Mouse (Mus musculus): ENCODE results near the gene Tmprss11d.

- TF ChIP-seq EP300 (IDR thresholded peaks at IDR 0.05; ENCODE audit: insufficient read depth, low read depth, low read length) (no peak), CTCF (IDR thresholded peaks at IDR 0.05) (no peak)
These were observed 67.1 kb downstream of the Tmprss11d start for GRCm38 (mm10) chr5:86306116-86306515.
